Mouse (Mus musculus) hindbrain, embryonic 16.5 days (tissue): ENCODE results near the gene Stra6. TPM values are rescaled to one million over a fixed set of nuclear protein-coding genes. Genes with fewer than 3 reads are reported as not detected.
A peak's percentile ranks its signal among the peaks of the same experiment; 100 is the strongest.

Experiments
- ATAC-seq: fragments of 200-750 bp; cut with Nextera tagmentation; 2 replicates; pipeline ENCODE4 v1.8.0; 2017; ENCODE audit warnings: moderate TSS enrichment, moderate library complexity
- H3K27ac ChIP-seq: fragments of 300-500 bp; sonication (generic); 2 replicates; pipeline ENCODE4 v1.5.1; 2014; ENCODE audit warnings: low read depth, mild to moderate bottlenecking, control low read depth, low read length, moderate library complexity
- H3K27me3 ChIP-seq: fragments of 300-500 bp; sonication (generic); replicated peaks from 2 replicates; pipeline ENCODE4 v1.6.1; 2014; ENCODE audit warnings: low read length; ENCODE audit not compliant: control insufficient read depth, insufficient read depth
- H3K36me3 ChIP-seq: fragments of 300-500 bp; sonication (generic); 2 replicates; pipeline ENCODE4 v1.6.1; 2014; ENCODE audit warnings: mild to moderate bottlenecking, low read length, moderate library complexity, mixed read lengths; ENCODE audit not compliant: control insufficient read depth, insufficient read depth
- H3K4me1 ChIP-seq: fragments of 300-500 bp; sonication (generic); 2 replicates; pipeline ENCODE4 v1.6.1; 2014; ENCODE audit warnings: low read depth, low read length; ENCODE audit not compliant: control insufficient read depth, insufficient read depth
- H3K4me2 ChIP-seq: fragments of 300-500 bp; sonication (generic); 2 replicates; pipeline ENCODE4 v1.6.1; 2014; ENCODE audit warnings: mild to moderate bottlenecking, low read length, control low read depth, moderate library complexity
- H3K4me3 ChIP-seq: fragments of 300-500 bp; sonication (generic); 2 replicates; pipeline ENCODE4 v1.5.1; 2014; ENCODE audit warnings: mild to moderate bottlenecking, low read length, control low read depth, moderate library complexity
- H3K9ac ChIP-seq: fragments of 300-500 bp; sonication (generic); 2 replicates; pipeline ENCODE4 v1.6.1; 2014; ENCODE audit warnings: low read depth, mild to moderate bottlenecking, control low read depth, low read length, moderate library complexity
- H3K9me3 ChIP-seq: fragments of 300-500 bp; sonication (generic); 2 replicates; pipeline ENCODE4 v1.6.1; 2014; ENCODE audit warnings: mild to moderate bottlenecking, low read length, moderate library complexity; ENCODE audit not compliant: control insufficient read depth
- WGBS: fragments of 180-500 bp; shearing (Covaris S2); extraction: QIAGEN DNeasy Blood & Tissue Kit; methylation state at CpG from one replicate; pipeline ENCODE4 v1.1.7; 2014; 5-methylcytosine and 5-hydroxymethylcytosine counted together
- polyA plus RNA-seq: library from polyadenylated mRNA; unstranded; fragments of >200 nt; fragmentation: Nextera tagmentation; extraction: Ambion mirVana; gene quantifications from 2 replicates; pipeline ENCODE4 v1.2.1, GENCODE M21; 2015

The Stra6 gene
- polyA plus RNA-seq, 1 experiment from 2014 or later, result 11.6 TPM

- H3K9ac ChIP-seq, result no peak overlapping the region
- H3K9me3 ChIP-seq, result no peaks in the 10 kb centered on the region
- no peak overlapping the region for H3K27ac ChIP-seq
- H3K36me3 ChIP-seq, result no peaks in the 10 kb centered on the region
- H3K4me3 ChIP-seq, result no peak overlapping the region
- H3K4me1 ChIP-seq, result peaks cover 18% of the 10 kb centered on the region; the same call in 1 of the 2 replicates
- no peak for ATAC-seq
- 20% methylated on average over 8 of the region's 8 CpGs for WGBS
- H3K4me2 ChIP-seq, result no peak overlapping the region
- peaks cover 17% of the 10 kb centered on the region for H3K27me3 ChIP-seq
Measured at GRCm38 (mm10) chr9:58129508-58129907, 65.9 kb downstream of the Stra6 start.

DNA sequence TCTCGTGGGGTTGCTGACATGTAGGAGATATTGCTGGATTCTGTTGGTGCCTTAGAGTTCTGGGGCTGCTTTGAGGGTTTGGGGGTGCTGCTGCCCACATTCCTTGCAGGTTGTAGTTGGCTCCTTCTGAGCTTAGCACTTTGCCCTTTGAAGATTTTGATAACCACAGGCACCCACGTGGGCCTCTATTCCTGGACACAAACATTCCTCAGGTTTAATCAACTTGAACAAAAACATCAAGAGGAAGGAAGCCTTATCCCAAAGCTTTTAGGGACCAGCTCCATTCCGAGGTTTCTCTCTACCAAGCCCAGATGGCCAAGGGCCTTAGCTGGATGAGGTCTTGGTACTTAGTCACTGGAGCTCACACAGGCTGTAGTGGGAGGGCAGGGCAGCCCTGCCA, 67.3 kb downstream of the Stra6 start:
- Histone ChIP-seq H3K4me3 (no peak overlapping the region), H3K9ac (no peak overlapping the region), H3K27ac (no peak overlapping the region), H3K36me3 (no peaks in the 10 kb centered on the region), H3K27me3 (peaks cover 17% of the 10 kb centered on the region), H3K9me3 (no peaks in the 10 kb centered on the region), H3K4me2 (no peak overlapping the region), H3K4me1 (peaks cover 19% of the 10 kb centered on the region; the same call in 1 of the 2 replicates)
- WGBS, result 42% methylated on average over 3 of the region's 3 CpGs
- ATAC-seq, result no peak

DNA sequence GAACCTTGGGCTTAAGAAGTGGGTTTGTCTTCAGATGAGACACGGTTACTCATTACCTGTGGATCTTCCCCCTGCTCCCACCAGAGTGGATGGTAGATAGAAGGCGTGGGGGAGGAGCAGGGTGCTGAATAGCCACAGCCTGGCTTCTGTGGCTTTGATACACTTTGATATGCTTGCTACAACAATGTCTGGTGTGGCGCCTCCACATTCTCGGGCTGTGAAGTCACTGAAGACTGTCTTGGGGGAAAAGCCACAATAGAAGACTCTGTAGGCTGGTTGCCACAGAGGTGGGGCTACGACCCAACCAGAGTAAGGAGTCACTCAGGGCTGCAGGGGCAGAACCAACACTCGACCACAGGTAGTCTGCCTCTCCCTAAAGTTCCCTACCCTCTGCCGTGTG, 68.1 kb downstream of the Stra6 start:
- Histone ChIP-seq H3K27ac (no peak overlapping the region), H3K4me1 (peaks cover 19% of the 10 kb centered on the region; the same call in 1 of the 2 replicates)

DNA sequence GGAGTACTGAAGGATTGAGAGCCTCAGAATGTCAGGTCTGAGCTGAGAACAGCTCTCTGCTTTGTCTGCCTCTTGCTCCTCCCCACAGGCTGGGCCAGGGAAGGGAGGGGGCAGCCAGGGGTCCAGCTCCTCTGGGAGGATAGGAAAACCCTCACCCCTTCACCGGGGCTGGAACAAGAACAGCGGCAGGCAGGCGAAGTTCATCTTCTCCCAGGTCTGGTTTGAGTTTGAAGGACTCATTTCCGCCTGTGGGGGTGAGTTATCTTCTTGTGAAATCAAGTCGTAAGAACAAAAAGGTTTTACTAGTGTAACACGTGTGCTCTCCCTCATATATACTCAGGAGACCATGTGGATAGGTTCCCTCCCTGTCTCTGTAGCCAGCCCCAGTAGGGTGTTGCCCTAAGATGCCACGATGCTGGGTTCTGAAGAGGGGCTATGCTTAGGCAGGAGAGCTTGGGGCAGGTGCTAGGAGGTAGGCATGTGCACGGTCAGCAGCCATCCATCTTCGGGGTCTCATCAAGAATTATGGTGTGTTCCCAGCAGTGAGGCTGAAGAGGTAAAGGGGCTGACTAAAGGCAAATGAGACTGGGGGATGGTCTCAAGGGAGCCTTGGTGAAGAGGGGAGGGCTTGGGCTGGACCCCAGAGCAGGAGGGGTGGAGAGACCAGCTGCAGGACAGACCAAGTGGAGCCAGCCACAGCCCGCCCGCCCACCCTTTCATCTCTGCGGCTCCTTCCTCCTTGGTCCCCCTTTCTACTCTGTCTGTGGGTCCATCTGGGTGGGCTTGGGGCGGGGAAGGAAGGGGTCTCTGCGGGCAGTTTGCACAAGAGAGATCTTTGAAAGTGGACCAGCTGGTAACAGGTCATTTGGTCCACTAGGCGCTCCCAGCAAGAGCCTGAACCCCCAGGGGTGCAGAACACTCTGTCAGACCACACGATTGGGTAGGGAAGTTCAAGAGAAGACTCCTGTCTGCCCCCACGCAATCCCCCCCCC, 70.6 kb downstream of the Stra6 start:
- Histone ChIP-seq H3K9ac (no peak overlapping the region), H3K9me3 (no peaks in the 10 kb centered on the region), H3K4me3 (no peak overlapping the region), H3K4me1 (peaks cover 12% of the 10 kb centered on the region; the same call in 1 of the 2 replicates), H3K27me3 (peaks cover 15% of the 10 kb centered on the region), H3K27ac (peak overlapping the region; percentile 9; the same call in 1 of the 2 replicates), H3K36me3 (no peaks in the 10 kb centered on the region), H3K4me2 (0 out of 2 replicates have a peak overlapping the region, but pooled peaks have one; percentile 1)
- peak; percentile 46 for ATAC-seq
- 11% methylated on average over 13 of the region's 17 CpGs for WGBS

More for the DNA sequence above, 68.1 kb downstream of the Stra6 start:
- no peak overlapping the region for H3K4me2 ChIP-seq
- H3K27me3 ChIP-seq, result peaks cover 17% of the 10 kb centered on the region
- WGBS, result 61% methylated on average over 7 of the region's 7 CpGs
- no peaks in the 10 kb centered on the region for H3K9me3 ChIP-seq
- ATAC-seq, result no peak
- no peaks in the 10 kb centered on the region for H3K36me3 ChIP-seq
- no peak overlapping the region for H3K4me3 ChIP-seq
- H3K9ac ChIP-seq, result no peak overlapping the region

DNA sequence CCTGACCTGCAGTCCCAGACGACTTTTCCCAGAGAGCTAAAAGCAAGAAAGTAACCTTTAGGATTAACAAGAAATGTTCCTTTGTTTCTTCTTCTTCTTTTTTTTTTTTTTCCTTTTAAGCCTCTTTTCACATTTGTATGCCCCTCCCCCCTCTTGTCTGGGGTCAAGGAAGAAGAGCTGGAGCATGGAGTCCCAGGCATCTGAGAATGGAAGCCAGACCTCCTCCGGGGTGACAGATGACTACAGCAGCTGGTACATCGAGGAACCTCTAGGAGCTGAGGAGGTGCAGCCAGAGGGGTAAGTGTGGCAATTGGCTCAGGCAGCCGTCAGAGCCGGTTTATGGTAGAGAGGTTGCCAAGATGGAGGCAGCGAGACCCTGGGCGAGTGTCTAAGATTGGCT, 71.3 kb downstream of the Stra6 start:
- WGBS, result 20% methylated on average over 7 of the region's 7 CpGs
- Histone ChIP-seq H3K27ac (peak overlapping the region; percentile 0; the same call in 1 of the 2 replicates), H3K4me3 (no peak overlapping the region), H3K4me1 (peaks cover 8% of the 10 kb centered on the region; the same call in 1 of the 2 replicates), H3K27me3 (peaks cover 12% of the 10 kb centered on the region), H3K9ac (no peak overlapping the region), H3K4me2 (0 out of 2 replicates have a peak overlapping the region, but pooled peaks have one; percentile 1), H3K9me3 (no peaks in the 10 kb centered on the region), H3K36me3 (no peaks in the 10 kb centered on the region)
- 0 out of 2 replicates have a peak, but pooled peaks have one; percentile 15 for ATAC-seq

- peaks cover 8% of the 10 kb centered on the region; the same call in 1 of the 2 replicates for H3K4me1 ChIP-seq
- no peak overlapping the region for H3K9ac ChIP-seq
- no peak overlapping the region for H3K4me3 ChIP-seq
- no peaks in the 10 kb centered on the region for H3K36me3 ChIP-seq
- no peak for ATAC-seq
- 33% methylated on average over 2 of the region's 2 CpGs for WGBS
- no peak overlapping the region for H3K4me2 ChIP-seq
- H3K27ac ChIP-seq, result no peak overlapping the region
- no peaks in the 10 kb centered on the region for H3K9me3 ChIP-seq
- H3K27me3 ChIP-seq, result peaks cover 7% of the 10 kb centered on the region
Measured at GRCm38 (mm10) chr9:58135921-58136321, 72.3 kb downstream of the Stra6 start.

DNA sequence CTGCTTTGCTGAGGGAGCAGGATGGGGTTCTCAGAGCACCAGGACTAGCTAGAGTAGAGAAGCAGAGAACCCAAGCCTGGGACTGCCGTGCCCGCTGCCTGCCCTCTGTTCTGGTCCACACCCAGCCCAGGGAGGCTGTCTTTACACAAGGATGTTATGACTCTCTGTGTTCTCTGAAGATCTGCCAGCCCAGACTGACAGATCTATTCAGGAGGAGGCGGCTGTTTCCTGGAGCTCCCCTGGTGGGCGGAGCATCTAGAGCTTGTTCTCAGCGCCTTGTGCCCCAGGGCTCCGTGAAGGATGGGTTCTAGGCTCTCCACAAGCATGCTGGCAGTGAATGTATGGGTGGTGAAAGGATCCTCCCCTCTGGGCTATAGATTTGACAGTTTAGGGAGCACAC, 76.4 kb downstream of the Stra6 start:
- no peak overlapping the region for H3K4me2 ChIP-seq
- no peak overlapping the region for H3K4me3 ChIP-seq
- H3K27me3 ChIP-seq, result no peaks in the 10 kb centered on the region
- 32% methylated on average over 6 of the region's 6 CpGs for WGBS
- no peaks in the 10 kb centered on the region for H3K36me3 ChIP-seq
- no peak overlapping the region for H3K9ac ChIP-seq
- no peak overlapping the region for H3K27ac ChIP-seq
- H3K9me3 ChIP-seq, result no peaks in the 10 kb centered on the region
- ATAC-seq, result 0 out of 2 replicates have a peak, but pooled peaks have one; percentile 12
- peaks cover 2% of the 10 kb centered on the region; the same call in 1 of the 2 replicates for H3K4me1 ChIP-seq

DNA sequence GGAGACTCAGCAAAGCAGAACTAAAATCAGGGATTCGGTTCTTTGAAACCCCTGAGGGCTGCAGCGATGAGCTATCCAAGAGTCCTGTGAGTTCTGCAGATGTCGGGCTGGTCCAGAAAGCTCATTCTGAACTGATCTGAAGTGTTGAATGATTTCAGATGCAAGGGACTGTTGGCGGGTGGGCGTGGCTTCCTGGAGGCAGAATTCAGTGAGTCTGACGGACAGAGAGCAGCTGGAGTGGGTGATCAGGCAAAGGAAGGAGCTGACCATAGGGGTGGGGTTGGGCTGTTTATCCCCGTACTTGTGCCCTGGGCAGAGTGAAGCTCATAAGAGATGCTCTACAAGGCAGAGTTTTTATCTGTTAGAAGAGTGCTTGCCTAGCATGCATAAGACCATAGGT, 79.8 kb downstream of the Stra6 start:
- no peak for ATAC-seq
- 43% methylated on average over 7 of the region's 7 CpGs for WGBS

DNA sequence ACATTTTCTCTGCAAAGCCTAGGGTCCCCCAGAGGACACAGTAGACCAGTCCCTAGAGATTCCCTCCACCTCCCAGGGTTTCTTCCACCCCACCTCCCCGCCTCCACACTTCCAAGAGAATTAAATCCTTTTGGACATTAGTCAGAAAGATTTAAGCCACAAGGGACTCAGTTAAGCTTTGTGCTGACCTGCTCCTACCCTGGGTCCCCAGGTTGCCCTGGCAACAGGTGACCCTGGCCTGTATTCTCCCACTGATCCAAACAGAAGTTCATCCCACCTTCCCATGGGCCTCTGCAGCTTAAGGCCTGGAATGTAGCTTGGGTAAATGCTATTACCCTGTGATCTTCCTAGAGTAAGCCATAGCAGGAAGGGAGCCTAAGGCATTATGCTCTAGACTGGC, 81.1 kb downstream of the Stra6 start:
- Histone ChIP-seq H3K9me3 (no peaks in the 10 kb centered on the region), H3K27me3 (no peaks in the 10 kb centered on the region), H3K27ac (no peak overlapping the region), H3K4me3 (no peak overlapping the region), H3K9ac (no peak overlapping the region), H3K4me2 (no peak overlapping the region), H3K4me1 (peaks cover 2% of the 10 kb centered on the region; the same call in 1 of the 2 replicates), H3K36me3 (no peaks in the 10 kb centered on the region)
- 67% methylated on average over 1 of the region's 1 CpGs for WGBS
- ATAC-seq, result no peak

More for the DNA sequence above, 79.8 kb downstream of the Stra6 start:
- Histone ChIP-seq H3K27me3 (no peaks in the 10 kb centered on the region), H3K9me3 (no peaks in the 10 kb centered on the region), H3K9ac (no peak overlapping the region), H3K36me3 (no peaks in the 10 kb centered on the region), H3K27ac (no peak overlapping the region), H3K4me1 (peaks cover 2% of the 10 kb centered on the region; the same call in 1 of the 2 replicates), H3K4me2 (no peak overlapping the region), H3K4me3 (no peak overlapping the region)
